Mouse (Mus musculus): ENCODE measurements around the gene Hif1an.

Hif1an gene

DNA sequence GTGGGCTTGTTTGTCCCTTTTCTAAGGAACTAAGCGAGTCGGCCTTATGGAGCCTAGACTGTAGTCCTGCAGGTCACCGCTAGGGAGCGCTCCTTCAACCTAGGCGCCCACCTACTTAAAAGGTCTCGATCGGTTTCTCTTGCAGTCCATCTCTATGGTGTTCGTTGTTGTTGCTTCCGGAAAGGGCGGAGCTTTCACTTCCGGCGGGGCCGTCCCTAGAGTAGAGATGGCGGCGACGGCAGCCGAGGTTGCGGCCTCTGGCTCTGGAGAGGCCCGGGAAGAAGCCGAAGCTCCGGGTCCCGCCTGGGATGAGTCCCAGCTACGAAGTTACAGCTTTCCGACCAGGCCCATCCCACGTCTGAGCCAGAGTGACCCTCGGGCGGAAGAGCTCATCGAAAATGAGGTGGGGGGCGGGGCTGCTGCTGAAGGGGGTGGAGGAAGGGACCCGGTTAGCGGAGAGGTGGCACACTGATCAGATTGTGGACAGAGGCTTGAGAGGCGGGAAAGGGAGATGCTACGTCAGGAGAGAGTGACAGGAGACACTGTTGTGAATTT is at the start of gene Hif1an:
TSS of gene Hif1an (plus strand) at position 199 of the 555 bp plus-strand sequence.
- DNase-seq = peak; percentile 96

DNA sequence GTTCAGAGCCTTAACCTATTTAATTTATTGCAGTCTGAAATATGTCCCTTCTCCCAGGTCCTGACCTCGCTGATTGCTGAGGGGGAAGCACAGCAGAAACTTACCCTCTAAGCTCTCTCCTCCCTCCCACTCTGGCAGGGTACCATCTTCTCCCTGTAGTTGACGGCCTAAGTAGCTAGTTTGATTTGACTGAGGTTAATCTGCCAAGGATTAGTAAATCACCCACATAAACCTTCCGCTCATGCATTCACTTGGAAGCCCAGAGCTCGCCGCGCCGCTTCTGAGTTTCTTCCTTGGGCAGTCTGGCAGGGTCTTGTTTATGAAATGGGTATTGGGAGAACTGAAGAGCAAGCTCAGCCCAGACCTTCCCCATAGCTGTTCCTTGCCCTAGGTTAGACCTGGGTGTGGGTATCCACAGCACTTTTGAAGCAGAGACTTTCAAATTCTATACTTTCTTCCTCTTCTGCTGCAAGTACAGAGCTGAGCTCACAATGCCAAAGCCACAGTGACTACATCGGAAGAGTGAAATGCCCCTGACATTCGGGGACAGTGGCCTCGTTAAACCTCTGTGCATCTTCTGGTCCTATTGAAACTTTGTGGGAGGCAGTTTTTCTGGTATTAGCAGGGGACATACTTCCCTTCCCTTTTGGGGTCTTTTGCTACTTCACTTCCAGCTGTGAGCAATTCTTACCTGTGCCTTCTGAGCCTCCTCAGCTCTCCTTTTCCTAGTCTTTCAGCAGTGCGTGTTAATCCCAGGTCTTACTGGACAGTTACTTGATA is 49.4 kb upstream of the Hif1an start:
- DNase-seq = no peak

DNA sequence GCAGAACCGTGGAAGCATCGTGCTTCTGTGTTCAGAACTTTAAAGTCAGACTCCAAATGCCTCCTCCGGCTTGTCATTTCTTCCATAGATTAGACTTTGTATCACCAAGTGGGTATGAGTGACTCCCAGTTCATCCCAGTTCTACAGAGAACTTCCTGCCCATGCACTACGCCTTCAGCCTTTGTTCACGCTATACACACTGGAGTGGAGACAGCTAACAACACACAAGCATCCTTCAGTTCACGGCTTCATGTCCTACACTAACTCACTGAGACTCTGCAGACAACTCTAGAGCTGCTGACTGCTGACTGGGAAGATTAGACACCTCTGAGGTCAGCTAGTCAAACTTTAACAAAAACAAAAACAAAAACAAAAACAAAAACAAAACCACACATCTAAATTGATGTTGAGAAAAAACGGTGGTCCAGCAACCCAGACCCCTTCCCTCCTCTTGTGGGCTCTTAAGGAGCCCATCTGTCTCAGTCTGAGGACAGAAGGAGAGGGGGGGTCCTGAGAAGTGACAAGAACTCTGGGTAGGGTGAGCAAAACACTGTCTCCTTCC is 48.6 kb upstream of the Hif1an start:
- DNase-seq = no peak

DNA sequence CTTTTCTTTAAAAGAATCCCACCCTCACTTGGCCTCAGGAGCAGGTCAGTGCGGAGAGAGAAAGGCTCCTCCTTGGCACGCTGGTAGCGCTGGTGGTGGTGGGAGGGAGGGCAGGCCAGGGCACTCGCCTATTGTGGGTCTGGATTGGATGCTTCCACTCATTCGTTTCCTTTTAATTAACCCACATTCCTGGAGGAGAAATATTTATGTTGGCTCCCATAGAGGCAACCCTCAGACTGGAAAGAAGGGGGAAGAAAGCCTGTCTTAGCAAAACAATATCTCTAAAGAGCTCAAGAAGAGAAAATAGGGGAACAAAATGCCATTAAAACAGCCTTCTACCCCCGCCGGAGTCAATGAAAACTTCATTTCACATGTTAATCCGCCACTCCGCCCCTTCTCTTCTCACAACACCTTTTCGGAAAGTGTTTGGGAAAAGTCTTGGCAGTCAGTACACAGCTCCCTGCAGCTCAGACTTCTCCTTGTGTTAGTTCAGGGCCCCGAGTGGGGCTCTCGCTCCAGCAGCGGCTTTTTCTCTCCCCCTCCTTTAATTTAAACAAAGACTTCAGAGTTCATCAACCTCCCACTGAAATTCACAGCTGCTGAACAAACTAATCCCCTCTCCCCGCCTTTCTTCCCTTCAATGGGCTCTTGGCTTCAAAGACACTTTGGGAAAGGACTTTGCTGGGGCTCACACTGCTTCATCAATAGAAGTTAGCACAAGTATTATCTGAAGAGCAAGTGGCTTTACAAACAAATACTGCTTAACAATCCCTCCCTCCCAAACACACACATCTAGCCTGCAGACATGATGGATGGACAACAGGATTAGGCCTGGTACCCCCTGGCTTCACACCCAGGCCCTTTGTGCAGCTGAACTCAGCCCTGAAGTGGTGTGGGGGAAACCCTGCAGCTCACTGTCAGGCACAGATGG is 47.9 kb upstream of the Hif1an start:
- no peak for DNase-seq

DNA sequence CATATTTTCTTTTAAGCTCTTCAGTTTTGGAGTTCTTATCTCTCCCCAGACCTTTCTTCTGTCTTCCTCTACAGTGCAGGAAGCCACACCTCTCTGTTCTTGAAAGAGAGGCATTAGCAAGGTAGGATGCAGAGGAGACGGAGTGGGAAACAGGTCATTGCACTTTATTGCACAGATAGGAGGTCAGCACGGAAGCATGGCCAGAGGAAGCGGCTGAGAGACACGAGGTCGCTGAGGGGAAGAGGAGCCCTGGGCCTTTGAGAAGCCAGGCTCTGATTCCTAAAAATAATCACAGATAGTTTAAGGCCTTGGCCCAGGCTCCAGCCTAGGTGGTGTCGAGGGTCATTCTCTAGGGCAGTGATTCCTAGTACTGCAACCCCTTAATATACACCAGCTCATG is 46.9 kb upstream of the Hif1an start:
- no peak for DNase-seq

DNA sequence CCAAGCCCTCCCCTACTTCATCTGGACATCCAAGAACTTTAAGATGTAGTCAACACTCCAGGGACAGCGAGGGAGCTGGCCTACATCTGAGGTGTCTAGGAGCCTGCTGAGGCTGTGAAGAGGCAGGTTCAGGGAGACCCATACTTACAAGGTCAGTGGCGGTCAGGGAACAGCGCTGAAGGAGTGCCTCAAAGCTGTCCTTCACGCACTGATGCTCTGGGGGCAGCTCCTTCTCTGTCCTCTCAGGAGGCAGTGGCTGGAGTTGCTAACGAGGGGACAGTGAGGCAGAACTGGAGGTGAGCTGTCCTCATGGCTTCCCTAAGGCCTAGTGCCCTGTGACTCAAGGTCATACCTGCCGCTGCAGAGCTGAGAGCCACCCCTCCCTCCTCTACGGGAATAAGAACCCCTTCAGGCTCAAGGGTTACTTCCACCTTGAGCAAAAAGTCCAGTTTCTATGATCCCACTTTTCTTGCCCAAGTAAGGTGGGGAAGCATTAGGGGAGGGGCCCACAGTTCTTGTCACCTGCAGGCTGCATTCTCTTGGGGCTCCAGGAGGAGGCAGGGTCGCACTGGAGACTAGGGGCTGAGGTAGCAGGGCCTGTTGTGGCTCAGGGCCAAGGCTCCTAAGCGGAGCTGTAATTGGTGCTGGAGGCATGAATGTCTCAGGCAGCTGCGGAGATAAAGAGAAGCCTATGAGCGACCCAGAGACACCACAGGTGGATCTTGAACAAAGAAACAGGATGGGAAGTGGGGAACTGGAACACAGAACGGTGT is 44.5 kb upstream of the Hif1an start:
- DNase-seq = no peak

DNA sequence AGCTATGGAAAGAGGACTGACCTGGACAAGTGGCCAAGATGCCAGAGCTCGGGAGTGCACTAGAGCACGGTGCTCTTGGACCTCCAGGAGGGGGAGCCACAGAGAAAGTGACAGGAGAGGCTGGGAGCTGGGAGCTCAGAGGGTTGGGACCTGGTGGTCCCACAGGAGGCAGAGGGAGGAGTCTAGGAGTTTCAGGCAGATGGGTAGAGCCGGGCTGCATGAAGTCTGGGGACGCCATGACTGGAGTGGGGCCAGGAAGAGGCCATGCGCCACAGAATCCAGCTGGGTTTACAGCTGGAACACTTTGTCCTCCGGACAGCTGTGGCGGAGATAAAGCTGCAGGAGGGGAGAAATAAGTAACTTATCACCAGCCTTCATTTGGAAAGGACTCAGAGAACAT is 43.5 kb upstream of the Hif1an start:
- DNase-seq = peak; percentile 51

DNA sequence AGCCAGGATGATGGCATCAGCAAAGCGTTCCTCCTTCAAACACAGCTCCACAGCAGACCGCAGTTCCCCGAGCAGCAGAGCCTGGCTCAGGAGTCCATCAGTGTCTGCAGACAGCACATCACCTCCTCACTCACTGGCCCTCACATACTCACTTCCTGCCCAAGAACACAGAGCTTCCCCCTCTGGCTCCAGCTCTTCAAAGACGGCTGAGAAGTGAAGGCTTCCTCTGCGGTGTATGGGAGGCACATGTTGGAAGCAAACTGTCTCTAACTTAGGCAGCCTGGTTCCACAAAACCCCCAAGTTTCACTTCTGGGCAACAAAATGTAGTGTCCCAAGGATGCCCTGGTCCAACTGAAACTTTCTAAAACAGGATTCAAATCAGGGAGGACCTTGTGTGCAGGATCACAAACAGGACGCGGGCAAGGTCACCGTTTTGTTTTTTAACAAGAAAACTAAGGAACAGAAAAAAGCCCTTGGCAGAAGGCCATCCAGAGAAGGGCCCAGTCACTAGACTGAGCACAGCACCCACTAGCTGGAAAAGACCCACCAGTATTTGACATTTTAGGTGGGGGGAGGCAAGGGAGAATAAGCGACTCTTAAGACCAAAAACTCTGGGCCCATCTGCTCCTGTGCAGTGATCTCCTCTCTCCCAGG is 37.0 kb upstream of the Hif1an start:
- DNase-seq = no peak

DNA sequence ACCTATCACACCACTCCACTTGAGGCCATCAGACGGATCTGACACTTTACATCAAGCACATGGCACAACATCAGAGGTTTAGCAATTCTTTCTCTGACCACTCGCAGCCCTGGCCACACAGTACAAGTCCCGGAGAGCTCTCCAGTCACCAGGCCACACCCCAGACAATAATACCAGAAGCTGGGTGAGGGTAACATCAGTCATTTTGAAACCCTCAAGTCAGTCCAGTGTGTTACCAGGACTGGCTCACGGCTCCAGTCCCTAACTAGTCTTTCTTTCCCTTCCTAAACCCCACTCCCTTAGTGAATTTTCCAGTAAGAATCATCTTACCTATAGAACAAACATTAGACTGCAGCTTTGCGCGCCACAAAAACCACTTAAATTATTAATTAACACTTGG is 32.6 kb upstream of the Hif1an start:
- no peak for DNase-seq

DNA sequence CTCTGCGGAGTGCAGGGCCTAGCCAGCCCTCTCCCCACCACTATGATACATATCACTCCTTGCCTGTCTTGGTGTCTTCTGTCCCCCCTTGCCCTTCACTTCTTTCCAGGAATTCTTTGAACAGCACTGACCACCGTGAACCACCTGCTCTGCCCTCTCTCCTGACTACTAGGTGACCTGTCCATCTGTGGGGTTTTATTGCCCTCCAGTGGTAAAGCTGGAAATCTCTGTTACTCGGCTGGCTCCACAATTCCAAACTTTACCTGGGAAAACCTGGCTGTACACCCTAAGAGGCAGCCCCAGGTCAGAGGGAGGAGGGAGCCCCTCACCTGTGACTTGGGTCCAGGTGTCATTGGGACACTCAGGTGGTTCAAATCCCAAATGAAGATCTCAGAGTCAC is 27.3 kb upstream of the Hif1an start:
- peak; percentile 26 for DNase-seq

DNA sequence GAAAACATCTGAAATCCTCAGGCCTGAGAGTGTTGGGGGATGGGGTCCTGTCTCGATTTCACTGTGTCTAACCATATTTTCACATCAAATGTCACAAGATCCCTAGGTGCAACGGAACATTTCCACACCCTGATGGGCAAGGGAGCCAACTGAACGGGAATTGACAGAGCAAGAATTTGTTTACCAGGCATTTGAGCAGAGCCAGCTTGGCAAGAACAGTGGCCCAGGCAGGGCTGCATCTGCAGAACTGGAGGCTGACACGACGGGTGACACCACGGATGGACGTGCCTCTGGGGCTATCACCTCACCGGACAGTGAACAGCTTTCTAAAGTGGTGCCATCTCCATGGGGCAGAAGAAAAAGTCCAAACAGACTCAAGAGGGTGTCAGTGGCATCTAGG is 25.2 kb upstream of the Hif1an start:
- DNase-seq = no peak

DNA sequence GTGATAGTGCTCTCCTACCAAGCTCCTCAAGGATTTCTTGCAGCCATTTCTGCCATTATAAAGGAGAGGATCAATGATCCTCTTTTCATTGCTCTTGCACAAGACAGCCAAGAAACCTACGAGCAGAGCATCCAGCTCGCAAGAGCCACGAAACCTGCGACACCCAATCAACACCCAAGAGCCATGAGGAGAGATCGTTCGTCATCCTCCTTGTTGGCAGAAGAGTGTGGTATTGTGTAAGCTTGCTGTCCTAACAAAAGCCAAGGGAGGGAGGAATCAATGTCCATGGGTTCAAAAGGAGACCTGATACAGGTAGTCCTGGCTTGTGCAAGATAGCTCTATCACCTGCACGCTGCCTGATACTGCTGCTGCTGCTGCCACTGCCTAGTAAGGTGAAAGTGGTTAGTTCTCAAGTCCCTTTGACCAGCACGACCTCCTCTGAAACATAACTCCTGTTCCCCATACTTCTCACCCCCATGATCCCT is 19.9 kb upstream of the Hif1an start:
- no peak for DNase-seq

DNA sequence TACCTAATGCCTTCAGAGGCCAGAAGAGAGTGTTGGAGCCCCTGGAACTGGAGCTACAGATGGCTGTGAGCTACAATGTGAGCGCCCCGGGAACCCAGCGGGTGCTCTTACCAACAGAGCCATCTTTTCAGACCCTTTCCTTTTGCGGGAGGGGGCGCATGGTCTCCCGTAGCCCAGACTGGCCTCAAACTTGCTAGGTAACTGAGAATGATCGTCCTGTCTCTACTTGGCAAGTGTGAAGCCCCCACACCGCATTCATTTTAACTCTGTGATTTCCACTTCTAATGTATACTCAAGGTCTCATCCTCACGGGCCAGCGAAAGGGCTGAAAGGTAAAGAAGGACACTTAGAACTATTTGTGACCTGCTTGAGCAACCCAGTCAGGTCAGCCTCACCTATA is 18.3 kb upstream of the Hif1an start:
- no peak for DNase-seq

DNA sequence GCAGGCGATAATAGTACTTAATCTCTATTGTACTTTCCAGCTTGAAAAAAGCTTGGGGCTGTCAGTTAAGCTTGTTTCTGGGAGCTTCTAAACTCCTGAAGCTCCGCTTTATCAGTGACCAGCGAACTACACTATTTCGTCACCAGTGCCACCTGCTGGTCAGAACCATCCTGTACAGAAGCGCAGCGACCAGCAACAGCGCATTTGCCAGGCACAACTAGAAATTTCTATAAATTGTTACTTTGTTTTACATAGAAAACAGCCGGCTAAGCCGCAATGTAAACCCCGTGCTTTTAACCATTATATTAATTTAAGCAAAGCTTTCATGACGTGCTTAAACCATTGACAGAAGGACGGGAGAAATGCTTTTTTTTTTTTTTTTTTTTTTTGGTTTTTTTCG is 17.9 kb upstream of the Hif1an start:
- peak; percentile 82 for DNase-seq

DNA sequence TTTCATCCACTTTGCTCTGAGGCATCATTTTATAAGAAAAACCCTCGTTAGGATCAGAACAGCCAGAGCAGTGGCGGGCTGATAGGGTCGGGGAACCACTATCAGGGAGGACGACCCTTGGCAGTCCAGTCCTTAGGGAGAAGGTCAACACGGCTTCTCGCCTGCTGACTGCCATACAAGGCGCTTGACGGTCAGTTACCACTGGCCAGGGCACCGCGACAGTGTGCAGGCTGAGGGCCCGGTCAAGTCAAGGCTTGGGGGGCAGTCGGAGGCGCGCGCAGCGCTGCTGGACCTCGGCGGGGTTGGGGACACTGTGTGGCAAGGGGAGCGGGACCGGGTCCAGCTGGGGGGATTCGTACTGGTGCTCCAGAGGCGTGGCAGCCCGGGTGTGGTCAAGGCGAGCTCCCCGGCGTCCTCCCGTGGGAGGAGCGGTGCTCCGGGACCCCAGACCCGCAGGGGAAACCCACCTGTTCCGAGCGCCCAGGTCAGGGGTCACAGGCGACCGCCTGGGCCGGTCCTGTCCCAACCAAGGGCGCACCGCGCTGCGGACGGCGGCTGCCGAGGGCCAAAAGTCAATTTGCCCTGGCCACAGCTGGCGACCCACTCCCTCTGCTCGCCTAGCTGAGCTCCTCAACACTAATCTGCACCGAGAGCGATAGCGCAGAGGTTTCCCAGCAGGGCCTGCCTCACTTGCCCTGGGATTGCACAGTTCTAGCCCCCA is 17.2 kb upstream of the Hif1an start, which contains the start of gene Sec31b:
TSS of gene Sec31b (minus strand) at position 544 of the 721 bp plus-strand sequence.
- DNase-seq = peak; percentile 30

DNA sequence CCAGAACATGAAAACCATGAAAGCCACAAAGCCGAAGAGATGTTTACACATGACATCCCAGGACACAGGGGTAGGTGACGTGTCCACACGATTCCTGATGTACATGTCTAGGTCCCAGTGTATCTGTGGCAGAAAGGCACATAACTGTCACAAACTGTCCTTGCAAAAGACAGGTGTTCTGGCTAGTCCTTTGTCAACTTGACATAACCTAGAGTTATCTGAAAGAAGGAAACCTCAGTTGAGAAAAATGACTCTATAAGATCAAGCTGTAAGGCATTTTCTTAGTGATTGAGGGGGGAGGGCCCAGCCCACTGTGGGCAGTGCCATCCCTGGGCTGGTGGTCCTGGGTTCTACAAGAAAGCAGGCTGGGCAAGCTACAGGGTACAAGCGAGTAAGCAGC is 9.9 kb upstream of the Hif1an start, which contains the start of gene Gm20538:
TSS of gene Gm20538 (minus strand) at position 101 of the 400 bp plus-strand sequence.
- no peak for DNase-seq

DNA sequence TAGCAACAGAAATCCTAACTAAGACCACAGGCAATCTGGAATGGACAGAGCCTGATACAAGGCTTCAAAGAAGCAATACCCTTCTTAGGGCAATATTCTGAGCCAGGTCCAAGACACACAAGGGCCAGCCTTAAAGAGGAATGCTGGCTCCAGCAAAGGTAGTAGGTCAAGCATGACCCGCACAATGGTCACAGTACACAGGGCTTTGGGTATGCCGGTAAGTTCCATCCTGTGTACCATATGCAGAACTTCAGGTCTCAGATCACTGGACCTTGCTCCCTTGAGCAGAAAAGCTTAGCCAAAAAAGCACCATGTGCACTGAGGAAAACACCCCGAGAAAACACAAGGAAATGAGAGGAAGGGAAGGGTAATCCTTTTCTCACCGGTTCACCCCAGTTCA is 9.4 kb upstream of the Hif1an start:
- DNase-seq = no peak

DNA sequence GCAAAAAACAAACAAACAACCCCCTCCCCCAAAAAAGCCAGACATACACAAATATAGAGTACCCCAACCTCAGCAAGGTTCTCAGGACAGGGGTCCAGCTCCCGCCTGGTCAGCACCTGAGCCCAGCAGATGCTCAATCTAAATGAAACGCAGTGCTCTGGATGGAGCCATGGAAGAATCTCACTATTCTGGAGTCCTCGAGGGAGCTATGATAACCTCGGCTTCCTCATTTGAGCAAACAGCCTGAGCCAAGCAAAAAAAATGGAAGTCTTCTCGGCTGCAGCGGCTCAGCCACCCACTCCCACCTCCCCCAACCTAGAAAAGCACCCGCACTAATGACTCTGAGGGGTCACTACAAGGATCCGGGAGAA is 8.2 kb upstream of the Hif1an start:
- DNase-seq = no peak

DNA sequence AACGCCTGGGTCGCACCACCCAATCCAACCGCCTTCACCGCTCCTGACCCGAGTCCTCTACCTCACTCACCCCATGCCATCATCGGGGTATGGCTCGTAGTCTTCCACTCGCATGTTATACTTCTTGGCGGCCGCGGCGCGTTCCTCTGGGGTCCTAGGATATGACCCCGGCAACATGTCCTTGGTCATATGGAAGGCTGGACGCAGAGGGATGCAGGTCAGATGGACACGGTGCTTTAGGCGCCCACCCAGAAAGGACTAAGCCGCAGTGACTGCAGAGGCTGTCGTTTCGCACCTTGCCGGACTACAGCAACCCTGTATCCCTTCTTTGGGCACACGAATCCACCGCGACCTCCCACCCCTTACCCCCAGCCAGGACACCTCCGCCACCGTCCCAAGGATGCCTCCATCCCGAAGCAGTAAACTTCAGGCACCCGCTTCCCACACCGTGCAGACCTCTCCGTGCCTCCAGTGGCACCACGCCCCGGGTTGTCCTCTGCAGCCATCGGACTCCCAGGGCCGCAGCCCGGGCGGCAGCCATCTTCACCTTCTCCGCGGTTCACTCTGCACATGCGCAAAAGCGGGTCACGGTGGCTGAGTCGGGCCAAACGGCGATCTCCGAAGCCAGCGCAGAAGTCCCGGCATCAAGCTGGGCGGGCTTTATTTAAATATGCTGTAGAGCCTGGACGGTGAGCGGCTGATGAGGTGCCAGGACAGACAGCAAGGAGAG is 7.6 kb upstream of the Hif1an start, which contains the start of gene Ndufb8:
TSS of gene Ndufb8 (minus strand) at position 580 of the 730 bp plus-strand sequence.
- peak; percentile 97 for DNase-seq

DNA sequence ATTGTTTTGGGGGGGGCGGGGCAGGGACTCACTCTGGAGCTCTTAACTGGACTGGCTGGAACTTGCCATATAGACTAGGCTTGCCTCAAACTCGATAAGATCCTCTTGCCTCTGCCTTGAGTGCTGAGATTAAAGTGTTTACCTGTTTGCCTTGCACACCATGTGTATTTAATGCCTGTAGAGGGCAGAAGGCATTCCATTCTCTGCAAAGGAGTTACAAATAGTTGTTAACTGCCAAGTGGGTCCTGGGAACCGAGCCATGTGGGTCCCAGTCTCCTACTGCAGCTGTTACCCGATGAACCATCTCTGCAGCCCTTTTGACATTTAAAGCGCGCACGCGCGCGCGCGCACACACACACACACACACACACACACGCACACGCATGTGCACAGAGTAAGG is 1.4 kb downstream of the Hif1an start:
- DNase-seq = peak; percentile 32
